Mouse (Mus musculus): Measurements from ENCODE around the gene Olfr155.

The Olfr155 gene

GRCm38 (mm10) chr4:43897209-43897608 lies 45.8 kb downstream of the Olfr155 start:
- DNase-seq (ENCODE audit: low spot score): no peak

- DNase-seq (ENCODE audit: low spot score): no peak
Observed at GRCm38 (mm10) chr4:43899197-43899596, 47.8 kb downstream of the Olfr155 start.

- DNase-seq (ENCODE audit: low spot score): no peak
Observed at GRCm38 (mm10) chr4:43903690-43904089, 52.3 kb downstream of the Olfr155 start.

GRCm38 (mm10) chr4:43906443-43906842 lies 55.1 kb downstream of the Olfr155 start:
- peak; percentile 61 for DNase-seq (ENCODE audit: low spot score)
